Mouse (Mus musculus) kidney, postnatal 0 days (tissue): ENCODE measurements around the gene Tmem60. TPM values are rescaled to one million over a fixed set of nuclear protein-coding genes. Genes with fewer than 3 reads are reported as not detected.
A peak's percentile ranks its signal among the peaks of the same experiment; 100 is the strongest.

Experiments
- ATAC-seq: fragments of 200-750 bp; cut with Nextera tagmentation; replicated peaks from 2 replicates; pipeline ENCODE4 v1.8.0; 2017; ENCODE audit warnings: low read depth, moderate number of reproducible peaks, moderate TSS enrichment, moderate library complexity; ENCODE audit not compliant: low FRiP score
- DNase-seq: peaks from one replicate; pipeline ENCODE4 v3.0.0-alpha.2; 2016; ENCODE audit warnings: low spot score
- H3K27ac ChIP-seq: fragments of 300-500 bp; sonication (generic); 2 replicates; pipeline ENCODE4 v1.5.1; 2014; ENCODE audit warnings: mild to moderate bottlenecking
- H3K27me3 ChIP-seq: fragments of 300-500 bp; sonication (generic); 2 replicates; pipeline ENCODE4 v1.6.1; 2014; ENCODE audit warnings: low read length, mixed read lengths; ENCODE audit not compliant: insufficient read depth
- H3K36me3 ChIP-seq: fragments of 300-500 bp; sonication (generic); 2 replicates; pipeline ENCODE4 v1.6.1; 2014; ENCODE audit warnings: low read length, mixed read lengths; ENCODE audit not compliant: insufficient read depth
- H3K4me1 ChIP-seq: fragments of 300-500 bp; sonication (generic); replicated peaks from 2 replicates; pipeline ENCODE4 v1.6.1; 2014; ENCODE audit warnings: antibody characterized with exemption, low read length, mixed read lengths; ENCODE audit not compliant: insufficient read depth
- H3K4me2 ChIP-seq: fragments of 300-500 bp; sonication (generic); 2 replicates; pipeline ENCODE4 v1.6.1; 2014; ENCODE audit warnings: mild to moderate bottlenecking, low read length, moderate library complexity, mixed read lengths
- H3K4me3 ChIP-seq: fragments of 300-500 bp; sonication (generic); replicated peaks from 2 replicates; pipeline ENCODE4 v1.5.1; 2014; ENCODE audit warnings: low read depth, low read length
- H3K9ac ChIP-seq: fragments of 300-500 bp; sonication (generic); 2 replicates; pipeline ENCODE4 v1.6.1; 2014; ENCODE audit warnings: low read depth, low read length
- H3K9me3 ChIP-seq: fragments of 300-500 bp; sonication (generic); replicated peaks from 2 replicates; pipeline ENCODE4 v1.6.1; 2016; ENCODE audit warnings: low read length, inconsistent platforms, mixed read lengths
- CTCF ChIP-seq: IDR thresholded peaks from 2 replicates; pipeline ENCODE4 v1.5.1; 2016; ENCODE audit warnings: antibody characterized with exemption, low read depth, mild to moderate bottlenecking, moderate library complexity
- WGBS: fragments of 180-500 bp; shearing (Covaris S2); extraction: QIAGEN DNeasy Blood & Tissue Kit; methylation state at CpG from one replicate; pipeline ENCODE4 v1.1.7; 2014; 5-methylcytosine and 5-hydroxymethylcytosine counted together
- polyA plus RNA-seq: library from polyadenylated mRNA; unstranded; fragments of >200 nt; fragmentation: Nextera tagmentation; extraction: Ambion mirVana; gene quantifications from 2 replicates; pipeline ENCODE4 v1.2.1, GENCODE M21; 2015

The Tmem60 gene
- polyA plus RNA-seq, 1 experiment from 2014 or later = 68.7 TPM

GRCm38 (mm10) chr5:20855066-20855465 lies 26.9 kb upstream of the Tmem60 start:
- Histone ChIP-seq H3K4me3 (no peak overlapping the region), H3K27ac (no peak overlapping the region), H3K27me3 (no peaks in the 10 kb centered on the region), H3K9me3 (no peaks in the 10 kb centered on the region), H3K9ac (no peak overlapping the region), H3K36me3 (no peaks in the 10 kb centered on the region), H3K4me2 (no peak overlapping the region), H3K4me1 (no peaks in the 10 kb centered on the region)
- 87% methylated on average over 4 of the region's 4 CpGs for WGBS
- no peak for ATAC-seq
- TF ChIP-seq CTCF = no peak
- no peak for DNase-seq

- Histone ChIP-seq H3K27me3 (no peaks in the 10 kb centered on the region), H3K4me2 (no peak overlapping the region), H3K36me3 (no peaks in the 10 kb centered on the region), H3K4me1 (no peaks in the 10 kb centered on the region), H3K4me3 (no peak overlapping the region), H3K9me3 (no peaks in the 10 kb centered on the region), H3K9ac (no peak overlapping the region), H3K27ac (no peak overlapping the region)
- 83% methylated on average over 2 of the region's 2 CpGs for WGBS
- no peak for TF ChIP-seq CTCF
- DNase-seq = no peak
- no peak for ATAC-seq
Observed at GRCm38 (mm10) chr5:20858404-20858803, 23.6 kb upstream of the Tmem60 start.

GRCm38 (mm10) chr5:20860565-20860964 lies 21.4 kb upstream of the Tmem60 start:
- WGBS = 86% methylated on average over 4 of the region's 4 CpGs
- Histone ChIP-seq H3K9ac (no peak overlapping the region), H3K4me1 (peaks cover 7% of the 10 kb centered on the region), H3K4me2 (no peak overlapping the region), H3K27ac (no peak overlapping the region), H3K27me3 (no peaks in the 10 kb centered on the region), H3K36me3 (no peaks in the 10 kb centered on the region), H3K9me3 (no peaks in the 10 kb centered on the region), H3K4me3 (no peak overlapping the region)
- ATAC-seq = no peak
- no peak for TF ChIP-seq CTCF
- DNase-seq = no peak

- no peak for DNase-seq
- Histone ChIP-seq H3K9me3 (no peaks in the 10 kb centered on the region), H3K4me1 (peaks cover 7% of the 10 kb centered on the region), H3K36me3 (no peaks in the 10 kb centered on the region), H3K27me3 (no peaks in the 10 kb centered on the region), H3K4me3 (no peak overlapping the region), H3K4me2 (no peak overlapping the region), H3K27ac (no peak overlapping the region), H3K9ac (no peak overlapping the region)
- 89% methylated on average over 2 of the region's 2 CpGs for WGBS
- ATAC-seq = no peak
- TF ChIP-seq CTCF = no peak
Observed at GRCm38 (mm10) chr5:20861901-20862300, 20.1 kb upstream of the Tmem60 start.

- no peak for ATAC-seq
- Histone ChIP-seq H3K4me1 (peaks cover 7% of the 10 kb centered on the region), H3K27me3 (no peaks in the 10 kb centered on the region), H3K4me3 (no peak overlapping the region), H3K36me3 (no peaks in the 10 kb centered on the region), H3K27ac (peak overlapping the region; percentile 47), H3K4me2 (peak overlapping the region; percentile 6; the same call in 1 of the 2 replicates), H3K9ac (no peak overlapping the region), H3K9me3 (no peaks in the 10 kb centered on the region)
- DNase-seq = peak; percentile 61
- WGBS = 43% methylated on average over 4 of the region's 4 CpGs
- no peak for TF ChIP-seq CTCF
Observed at GRCm38 (mm10) chr5:20864216-20864969, 17.6 kb upstream of the Tmem60 start.

- peak; percentile 66 for DNase-seq
- Histone ChIP-seq H3K4me2 (no peak overlapping the region), H3K4me3 (no peak overlapping the region), H3K27ac (peak overlapping the region; percentile 50; the same call in 1 of the 2 replicates), H3K9me3 (no peaks in the 10 kb centered on the region), H3K36me3 (no peaks in the 10 kb centered on the region), H3K4me1 (peaks cover 7% of the 10 kb centered on the region), H3K9ac (no peak overlapping the region), H3K27me3 (no peaks in the 10 kb centered on the region)
- ATAC-seq = no peak
- TF ChIP-seq CTCF = no peak
- WGBS = 59% methylated on average over 2 of the region's 2 CpGs
Observed at GRCm38 (mm10) chr5:20865193-20865755, 16.7 kb upstream of the Tmem60 start.
